Mouse (Mus musculus) adrenal gland, postnatal 14 days (tissue): ENCODE data around the gene Urad. TPM values are rescaled to one million over a fixed set of nuclear protein-coding genes. Genes with fewer than 3 reads are reported as not detected.

Experiments used
- DNase-seq: peaks from one replicate; pipeline ENCODE4 v3.0.0; 2021; ENCODE audit warnings: mixed read lengths
- long read RNA-seq, 2 experiments: library from polyadenylated mRNA; stranded (forward); transcript quantifications; one replicate each; pipeline ENCODE4 v2.0.0; 2021
- total RNA-seq: library from RNA; stranded (reverse); gene quantifications from 2 replicates; pipeline ENCODE4 v1.2.3, GENCODE M21; 2021

Gene Urad
- 1.2 and 12.9 TPM in 2 replicates for total RNA-seq
- long read RNA-seq, experiment 1 = 0 reads
- long read RNA-seq, experiment 2, transcript Urad-201 (2 exons, 766 nt) = major isoform, 6 of 7 reads
- long read RNA-seq, experiment 2, partial matches to known transcripts = 0 of 7 reads
- long read RNA-seq, experiment 2, other reads (novel, unspliced or antisense) = 1 of 7 reads

DNA sequence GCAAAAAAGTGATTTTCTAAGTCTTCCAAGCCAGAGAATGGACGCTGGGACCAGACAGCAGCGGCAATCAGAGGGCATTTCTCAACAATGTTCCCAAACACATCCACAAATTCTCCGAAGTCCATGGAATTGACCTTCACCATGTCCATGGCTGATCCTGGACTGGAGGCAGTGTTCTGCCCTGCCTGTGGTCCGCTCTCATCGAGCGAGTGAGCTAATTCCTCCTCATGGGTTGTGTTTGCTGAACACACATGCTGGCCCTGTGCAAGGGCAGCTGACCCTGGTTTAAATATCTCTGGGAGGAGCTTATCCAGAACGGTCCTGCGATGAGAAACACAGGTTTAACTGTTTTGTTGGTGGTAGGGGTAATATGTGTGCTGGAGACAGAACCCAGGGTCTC, at the start of gene Urad:
Urad (minus strand) TSS at position 258 of the 400 bp plus-strand sequence.
- DNase-seq = no peak

DNA sequence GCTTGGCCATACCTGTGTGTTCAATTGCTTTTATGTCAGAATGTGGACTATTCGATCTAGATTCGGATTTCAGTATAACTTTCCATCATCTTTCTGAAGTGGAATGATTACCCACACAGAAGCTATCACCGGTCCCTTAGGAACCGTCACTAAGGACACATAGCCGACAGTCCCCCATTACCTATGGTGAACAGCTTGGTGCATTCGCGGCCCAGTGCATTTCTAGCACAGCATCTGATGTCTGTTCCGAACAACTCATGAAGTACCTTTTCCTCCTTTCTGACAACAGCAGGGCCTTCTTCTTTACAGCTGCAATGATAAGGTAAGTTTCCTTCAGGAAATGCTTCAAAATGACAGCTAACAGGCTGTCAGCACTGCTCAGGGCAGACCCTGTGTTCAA, 48.0 kb upstream of the Urad start:
- no peak for DNase-seq

DNA sequence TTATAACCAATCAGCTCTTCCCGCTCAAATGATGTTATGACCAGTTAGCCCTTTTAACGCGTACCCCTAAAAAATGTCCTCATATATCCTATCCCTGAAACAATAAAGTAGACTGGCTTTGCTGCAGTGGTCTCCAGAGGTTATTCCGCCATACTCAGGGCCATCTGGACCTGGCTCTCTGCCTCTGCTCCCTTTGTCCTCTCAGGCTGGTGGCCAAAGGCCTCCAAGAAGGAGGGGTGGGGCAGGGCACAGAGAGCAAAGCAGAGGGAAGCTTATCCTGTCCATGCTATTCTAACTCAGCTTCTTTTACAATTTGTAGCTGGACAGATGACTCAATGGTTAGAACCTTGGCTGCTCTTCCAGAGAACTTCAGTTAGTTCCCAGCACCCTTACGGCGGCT, 46.0 kb upstream of the Urad start:
- peak; percentile 14 for DNase-seq

DNA sequence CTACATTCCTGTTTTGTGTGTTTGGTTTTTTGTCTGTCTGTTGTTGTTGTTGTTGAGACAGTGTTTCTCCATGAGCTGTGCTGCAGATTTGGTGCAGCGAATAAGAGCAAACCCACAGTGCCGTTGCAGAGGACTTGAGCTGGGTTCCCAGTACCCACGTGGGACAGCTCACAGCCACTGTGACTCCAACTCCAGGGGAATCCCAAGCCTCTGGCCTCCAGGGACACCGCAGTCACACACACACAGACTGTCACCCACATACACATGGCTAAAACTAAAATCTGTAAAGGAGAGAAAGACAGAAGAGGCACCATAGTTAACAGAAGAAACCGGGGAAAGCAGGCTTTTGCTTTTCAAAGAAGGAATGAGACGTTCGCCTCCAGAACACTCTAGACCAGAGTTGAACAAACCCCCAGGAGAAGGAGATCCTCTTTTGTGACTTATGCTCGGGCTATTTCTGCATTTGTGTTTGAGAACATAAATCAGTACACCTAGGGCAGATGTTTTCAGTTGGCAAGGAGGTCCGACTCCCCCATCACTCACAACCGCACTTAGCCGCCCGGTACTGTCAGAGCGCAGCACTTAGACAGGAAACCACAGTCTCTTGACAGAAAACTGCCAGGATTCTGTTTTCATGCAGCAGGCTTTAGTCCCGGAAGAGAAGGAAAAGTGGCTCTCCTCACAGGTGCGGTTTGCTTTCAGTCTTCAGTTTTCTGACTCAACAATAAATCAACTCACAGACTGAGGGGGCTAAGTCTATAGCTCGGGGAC, 43.9 kb upstream of the Urad start:
- no peak for DNase-seq

DNA sequence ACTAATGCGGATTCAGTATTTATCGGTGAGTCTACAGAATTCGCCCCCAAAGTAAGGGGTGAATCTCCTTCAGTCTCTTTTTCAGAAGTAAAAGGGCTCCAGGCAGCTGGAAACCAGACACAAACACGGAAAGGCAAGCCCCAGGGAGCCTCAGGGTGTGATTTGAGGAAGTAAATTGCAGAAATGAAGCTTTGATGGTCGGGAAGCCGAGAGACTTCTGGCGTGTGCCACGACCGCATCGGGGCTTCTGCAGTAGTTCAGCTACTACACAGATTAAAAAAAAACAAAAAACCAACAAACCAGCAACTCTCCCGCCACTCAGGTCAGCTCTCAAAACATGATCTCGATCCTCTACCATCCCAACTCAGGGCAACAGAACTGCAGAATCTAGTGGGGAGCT, 40.8 kb upstream of the Urad start:
- DNase-seq = no peak

DNA sequence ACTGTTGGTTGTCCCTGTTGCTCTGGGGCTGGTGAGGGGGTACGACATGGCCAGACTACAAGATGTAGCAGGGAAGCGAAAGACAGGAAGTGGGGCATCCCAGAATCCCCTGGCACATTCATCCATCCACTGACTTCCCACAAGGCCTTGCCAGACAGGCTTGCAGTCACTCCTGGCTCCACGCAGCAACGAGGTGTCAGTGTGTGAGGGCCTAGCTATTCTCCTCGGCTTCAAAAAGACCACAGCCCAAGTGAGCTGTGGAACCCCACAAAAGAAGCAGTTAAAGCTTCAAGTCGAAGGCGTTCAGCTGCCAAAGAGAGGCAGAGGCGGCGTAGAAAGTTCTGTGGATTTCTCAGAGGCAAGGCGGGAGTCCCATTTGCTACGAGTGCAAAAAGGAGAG, 36.2 kb upstream of the Urad start:
- no peak for DNase-seq

DNA sequence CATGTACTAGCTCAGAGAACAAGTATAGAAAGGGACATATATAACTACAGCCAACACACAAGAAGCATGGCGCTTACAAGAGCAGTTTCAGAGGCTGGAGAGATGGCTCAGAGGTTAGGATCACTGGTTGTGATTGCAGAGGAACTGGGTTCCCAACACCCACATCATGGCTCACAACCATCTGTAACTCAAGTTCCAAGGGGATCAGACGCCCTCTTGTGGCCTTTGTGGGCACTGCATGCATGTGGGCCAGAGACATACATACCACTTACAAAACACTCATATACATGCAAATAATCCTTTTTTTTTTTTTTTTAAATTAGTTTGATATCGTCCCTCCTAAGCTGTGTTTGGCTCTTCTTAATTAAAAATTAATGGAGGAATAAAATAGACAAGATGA, 35.3 kb upstream of the Urad start:
- peak; percentile 14 for DNase-seq

DNA sequence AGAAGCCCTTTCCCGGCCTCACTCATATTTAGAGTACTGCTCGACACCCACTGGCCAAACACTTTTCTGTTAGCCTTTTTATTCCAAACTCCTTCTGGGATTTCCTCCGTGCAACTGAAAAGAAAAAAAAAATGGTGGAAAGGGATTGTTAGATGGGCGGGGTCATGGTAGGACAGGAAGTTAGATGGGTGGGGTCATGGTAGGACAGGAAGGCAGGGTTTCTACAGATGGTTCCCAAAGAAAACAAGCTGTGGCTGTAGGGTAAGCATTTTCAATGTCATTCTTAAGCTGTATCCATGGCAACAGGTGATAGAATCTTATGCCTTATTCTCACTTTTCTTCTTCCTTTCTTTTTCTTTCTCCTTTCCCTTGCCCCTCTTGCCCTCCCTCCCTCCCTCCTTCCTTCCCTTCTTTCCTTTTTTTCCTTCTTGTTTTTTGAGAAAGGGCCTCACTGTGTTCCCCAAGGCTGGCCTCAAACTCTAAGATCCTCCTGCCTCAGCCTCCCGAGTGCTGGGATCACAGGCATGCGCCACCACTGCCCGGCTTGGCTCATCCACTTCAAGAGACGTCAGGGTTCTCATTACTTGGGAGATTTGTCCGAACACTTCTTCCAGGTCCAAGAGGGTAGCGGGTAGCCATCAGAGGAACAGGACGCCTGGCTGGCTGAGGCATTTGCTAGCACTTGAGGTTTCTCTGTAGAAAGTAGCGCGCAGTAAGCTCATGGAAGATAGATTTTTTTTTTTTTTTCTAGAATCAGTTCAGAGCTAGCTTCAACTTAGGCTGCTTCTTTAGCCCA, 34.2 kb upstream of the Urad start:
- no peak for DNase-seq

DNA sequence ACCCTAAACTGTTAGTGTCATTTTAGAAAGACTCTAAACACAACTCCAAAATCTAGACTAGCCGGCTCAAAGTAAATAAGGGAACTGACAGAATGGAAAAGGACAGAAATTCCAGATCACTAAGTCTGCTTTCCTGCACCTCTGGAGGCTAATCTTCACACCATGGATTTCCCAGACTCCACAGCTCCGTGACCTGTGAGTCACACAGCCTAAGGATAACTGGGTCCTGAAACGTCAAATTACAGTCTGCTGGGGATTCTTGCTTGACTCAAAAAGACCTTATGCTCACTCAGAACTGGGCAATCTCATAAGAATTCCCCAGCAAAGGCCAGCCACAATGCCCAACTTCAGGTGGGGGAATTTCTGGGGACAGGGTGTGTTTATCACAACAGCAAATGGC, 33.5 kb upstream of the Urad start:
- no peak for DNase-seq

DNA sequence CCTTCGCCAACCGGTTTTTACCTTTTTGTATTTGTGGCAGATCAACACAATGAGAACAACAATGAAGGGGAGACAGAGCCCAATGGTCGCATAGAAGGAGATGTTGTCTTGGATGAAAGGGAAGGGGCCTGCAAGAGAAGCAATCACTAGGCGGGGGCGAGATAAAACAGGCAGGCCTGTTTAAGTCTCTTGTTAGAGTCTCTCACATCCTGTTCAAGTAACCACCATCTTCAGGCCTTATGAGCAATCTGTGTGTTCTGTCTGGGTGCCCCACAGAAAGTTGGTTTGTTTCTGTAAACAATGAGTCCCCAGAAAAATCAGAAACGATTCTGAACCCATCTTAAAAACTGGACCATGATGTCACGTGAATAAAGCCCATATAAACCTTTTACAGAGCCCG, 32.7 kb upstream of the Urad start:
- no peak for DNase-seq

DNA sequence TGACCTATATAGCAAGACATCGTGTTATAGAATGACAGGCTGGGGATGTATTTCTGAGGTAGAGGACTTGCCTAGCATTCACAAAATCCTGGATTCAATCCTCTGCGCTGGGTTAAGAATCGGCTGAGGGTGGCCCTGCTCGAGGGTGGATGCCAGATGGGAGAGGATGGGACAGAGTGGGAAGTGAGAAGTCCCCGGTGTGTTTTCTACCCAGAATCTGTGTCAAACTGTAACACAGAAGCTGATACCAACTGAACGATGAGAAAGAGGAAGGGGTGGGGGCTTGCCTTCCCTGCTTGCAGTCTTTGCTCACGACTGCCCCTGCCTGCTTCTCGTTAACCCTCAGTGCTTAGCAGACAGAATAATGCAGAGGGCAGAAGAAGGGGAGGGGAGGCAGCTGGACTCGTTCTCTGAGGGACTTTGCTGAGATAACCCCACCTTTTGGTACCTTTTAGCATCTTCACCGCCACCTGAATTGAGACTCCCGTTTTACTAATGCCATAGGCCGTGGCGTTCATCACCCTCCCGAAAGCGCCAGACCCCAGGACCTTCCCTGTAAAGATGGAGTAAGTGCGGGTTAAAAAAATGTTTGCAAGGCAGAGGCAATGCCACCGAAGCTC, 32.0 kb upstream of the Urad start:
- DNase-seq = no peak

DNA sequence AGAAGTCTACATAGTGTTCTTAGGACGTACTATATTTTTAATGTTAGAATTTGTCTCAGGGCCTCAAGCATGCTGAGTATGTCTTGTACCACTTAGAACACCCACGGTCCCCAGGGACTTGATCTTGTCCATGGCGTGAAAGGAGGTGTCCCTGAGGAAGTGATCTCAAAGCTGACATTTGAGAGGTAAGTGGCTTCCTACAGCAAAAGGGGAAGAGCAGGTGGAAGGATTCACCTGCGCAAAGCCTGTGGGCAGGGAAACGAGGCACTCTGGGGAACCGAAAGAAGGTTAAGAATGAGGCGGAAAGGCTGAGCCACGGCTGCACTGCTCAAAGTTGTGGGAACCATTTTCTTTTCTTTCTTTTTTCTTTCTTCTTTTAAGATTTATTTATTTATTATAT, 29.7 kb upstream of the Urad start:
- DNase-seq = no peak

DNA sequence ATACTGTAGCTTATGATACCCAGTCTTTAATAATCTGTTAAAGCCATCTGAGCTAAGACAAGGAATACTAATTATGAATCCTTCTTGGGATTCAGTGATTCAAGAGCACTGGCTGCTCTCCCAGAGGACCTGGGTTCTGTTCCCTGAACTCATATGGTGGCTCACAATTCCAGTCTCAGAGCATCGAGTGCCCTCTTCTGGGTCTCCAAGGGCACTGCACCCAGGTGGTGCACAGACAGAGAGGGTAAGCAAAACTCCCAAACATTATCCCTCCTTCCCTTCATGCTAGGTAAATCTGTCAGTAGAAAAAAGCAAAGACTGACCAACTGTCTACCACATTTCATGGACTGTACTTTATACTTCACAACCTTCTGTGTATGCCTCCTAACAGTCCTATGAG, 23.7 kb upstream of the Urad start:
- DNase-seq = no peak

DNA sequence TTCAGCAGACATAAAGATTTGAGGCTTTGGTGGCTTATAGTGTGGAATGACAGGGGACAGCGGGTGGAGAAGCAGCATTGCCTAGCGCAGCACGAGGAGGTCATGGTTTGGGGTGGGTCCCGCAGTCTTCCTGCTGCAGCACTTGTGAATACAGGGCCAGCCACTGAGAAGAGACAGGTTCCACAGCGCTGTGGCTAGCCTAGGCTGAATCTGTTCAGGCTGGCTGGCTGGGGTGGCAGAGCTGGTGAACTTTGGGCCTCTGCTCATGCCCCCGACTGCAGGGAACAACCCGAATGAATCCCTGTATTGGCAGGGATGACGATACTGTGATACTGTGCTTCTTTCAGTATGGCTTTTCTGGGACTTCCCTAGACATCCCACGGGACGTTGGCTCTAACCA, 21.7 kb upstream of the Urad start:
- DNase-seq = no peak

DNA sequence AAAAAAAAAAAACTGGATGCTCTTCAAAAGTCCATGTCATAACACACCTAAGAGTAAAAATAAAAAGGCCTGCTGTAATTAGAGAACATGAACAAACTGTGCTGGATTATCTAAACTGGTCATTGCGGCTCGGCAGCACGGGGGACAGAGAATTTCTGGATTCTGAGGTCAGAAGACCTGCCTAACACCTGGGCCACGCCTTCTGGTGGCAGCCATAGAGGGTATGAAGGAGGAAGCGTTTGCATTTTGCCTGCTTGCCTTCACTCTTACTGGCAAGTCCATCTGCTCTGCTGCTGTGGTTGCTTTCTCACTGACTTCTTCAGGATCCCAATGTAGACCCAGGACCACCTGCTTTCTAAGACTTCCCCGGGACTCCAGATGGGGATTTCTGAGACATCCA, 20.7 kb upstream of the Urad start:
- DNase-seq = no peak

DNA sequence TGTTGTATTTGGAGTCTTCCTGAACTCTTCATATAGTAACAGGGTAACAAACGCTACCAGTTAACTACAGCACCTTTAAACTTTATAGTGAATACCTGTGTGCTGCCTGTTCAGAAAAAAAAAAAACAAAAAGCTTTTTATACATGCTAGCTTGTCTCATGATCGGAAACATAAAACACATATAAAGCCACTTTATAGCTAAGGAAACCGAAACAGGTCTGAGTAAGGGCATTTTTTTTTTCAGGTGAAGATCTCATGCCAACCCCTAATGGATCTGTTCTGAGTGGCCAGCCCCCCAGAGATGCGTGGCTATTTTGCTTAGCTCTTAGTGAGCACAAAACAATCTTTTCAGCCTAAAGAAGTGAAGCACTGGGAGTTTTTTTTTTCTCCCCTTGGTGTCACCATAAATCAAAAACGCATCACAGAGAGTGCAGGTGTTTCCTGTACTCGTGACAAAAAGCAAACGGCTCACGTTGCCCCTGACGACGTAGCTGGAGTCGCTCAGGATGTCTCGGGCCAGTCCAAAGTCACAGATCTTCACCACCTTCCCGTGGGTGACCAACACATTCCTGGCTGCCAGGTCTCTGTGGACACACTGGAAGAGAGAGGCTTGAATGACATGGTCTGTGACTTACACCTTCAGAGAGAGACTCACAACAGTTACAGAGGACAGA, 18.6 kb upstream of the Urad start:
- DNase-seq = peak; percentile 27

DNA sequence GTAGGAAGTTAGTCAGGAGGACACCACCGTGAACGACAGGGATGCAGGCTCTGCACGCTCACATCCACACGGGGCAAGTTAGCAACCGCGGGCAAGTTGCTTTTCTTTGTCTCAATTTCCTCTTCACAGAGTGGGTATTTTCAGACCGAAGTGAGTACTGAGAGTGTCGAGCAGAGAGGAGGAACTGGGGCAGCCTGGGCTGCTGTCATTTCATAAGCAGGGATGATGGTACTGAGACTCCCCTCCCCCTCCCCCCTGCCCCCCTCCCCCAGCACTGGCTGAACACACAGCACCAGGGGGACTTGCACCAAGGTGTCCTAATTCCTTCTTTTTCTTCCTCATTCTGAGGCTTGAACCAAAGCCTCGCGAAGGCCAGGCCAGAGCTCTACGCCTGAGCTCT, 17.3 kb upstream of the Urad start:
- no peak for DNase-seq

DNA sequence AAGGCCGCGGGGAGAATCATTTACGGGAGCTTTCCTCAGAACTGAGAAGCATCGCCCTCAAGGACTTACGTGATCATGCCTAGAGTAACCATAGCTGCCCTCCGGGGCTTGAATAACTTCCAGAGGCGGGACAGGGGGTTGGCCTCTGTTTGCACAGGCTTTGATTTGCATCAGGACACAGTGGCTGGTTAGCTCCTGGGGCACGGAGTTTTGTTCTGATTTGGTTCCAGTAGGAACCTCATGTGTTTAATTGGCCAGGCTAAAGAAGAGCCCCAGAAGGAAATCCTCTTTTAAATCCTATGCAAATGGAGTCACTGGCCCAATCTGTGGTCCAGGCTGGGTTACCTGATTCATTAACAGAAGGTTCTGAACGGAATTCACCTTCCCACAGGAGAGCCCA, 16.7 kb upstream of the Urad start:
- DNase-seq = peak; percentile 14

DNA sequence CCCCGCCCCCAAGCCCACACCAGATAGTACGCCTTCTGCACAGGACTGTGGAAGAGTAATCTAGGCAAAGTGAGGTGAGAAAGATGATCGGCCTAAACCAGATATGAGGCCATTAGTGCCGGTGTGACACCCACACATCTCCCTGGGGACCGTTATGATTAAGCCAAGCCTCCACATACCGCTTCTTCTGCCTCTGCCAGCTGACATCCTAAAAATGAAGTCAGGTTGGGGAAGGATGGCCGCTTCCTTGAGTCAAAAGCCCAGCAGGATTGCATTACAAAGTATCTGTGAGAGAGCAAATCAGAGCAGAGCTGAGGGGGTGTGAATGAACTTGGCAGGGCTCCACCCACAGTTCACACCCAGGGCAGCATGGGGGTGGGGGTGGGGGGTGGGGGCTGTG, 10.5 kb upstream of the Urad start:
- DNase-seq = no peak

DNA sequence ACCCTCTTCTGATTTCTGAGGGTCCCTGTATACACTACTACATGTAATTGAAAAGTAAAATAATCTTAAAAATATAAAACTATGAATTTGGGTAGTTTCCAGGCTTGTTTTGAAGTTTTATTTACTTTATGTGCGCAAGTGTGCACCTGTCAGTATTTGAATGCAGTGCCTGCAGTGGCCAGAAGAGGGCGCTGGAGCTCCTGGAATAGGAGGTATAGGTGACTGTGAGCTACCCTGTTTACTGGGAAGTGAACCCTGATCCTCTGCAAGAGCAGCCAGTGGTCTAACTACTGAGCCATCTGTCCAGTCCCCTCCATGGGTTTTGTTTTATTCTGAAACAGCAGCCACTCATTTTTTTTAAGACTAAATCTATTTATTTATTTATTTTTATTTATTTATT, 9.3 kb upstream of the Urad start:
- peak; percentile 71 for DNase-seq

DNA sequence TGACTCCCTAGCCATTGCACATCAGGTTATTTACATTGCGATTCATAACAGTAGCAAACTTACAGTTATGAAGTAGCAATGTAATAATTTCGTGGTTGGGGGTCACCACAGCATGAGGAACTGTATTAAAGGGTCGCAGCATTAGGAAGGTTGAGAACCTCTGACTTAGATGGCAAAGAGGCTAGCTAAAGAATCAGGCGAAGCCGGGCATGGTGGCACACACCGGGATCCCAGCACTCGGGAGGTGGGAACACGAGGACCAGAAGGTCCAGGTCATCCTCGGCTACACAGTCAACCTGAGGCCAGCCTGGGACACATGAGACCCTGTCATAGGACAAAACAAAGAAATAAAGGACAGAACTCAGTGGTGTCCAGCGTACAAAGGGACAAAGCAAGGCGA, 7.7 kb upstream of the Urad start:
- DNase-seq = no peak

DNA sequence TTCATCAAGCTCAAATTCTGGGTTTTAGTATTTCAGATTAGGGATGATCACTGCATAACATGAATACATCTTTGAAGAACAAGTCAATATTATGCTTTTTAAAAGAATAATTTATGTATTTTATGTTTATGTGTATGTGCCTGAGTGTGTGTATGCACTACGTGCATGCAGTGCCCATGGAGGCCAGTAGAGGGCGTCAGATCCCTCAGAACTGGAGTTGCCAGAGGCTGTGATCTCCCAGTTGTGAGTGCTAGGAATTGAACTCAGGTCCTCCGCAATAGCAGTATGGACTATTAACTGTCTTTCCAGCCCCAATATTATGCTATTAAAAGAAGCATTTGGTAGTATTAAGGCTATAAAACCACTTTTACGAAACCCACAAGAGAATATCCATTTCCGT, 5.4 kb upstream of the Urad start:
- no peak for DNase-seq

DNA sequence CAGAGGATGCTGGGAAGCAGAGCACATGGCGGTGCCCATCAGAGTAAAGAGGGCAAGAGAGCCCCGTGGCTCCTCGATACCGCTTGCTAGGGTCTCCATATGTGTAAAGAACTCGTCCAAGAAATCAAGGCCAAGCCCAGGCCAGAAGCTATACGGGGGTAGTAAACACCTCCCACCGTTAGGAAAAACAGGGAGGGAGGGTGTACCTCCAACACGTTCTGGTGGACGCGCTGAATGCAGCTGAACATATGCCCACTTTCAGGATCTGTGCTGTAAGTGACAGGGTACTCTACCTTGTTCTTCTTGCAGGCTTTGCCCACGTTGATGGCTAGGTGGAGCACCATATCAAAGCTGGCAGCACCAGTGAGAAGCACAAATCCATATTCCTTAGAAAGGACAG, 3.7 kb upstream of the Urad start:
- DNase-seq = no peak
